Mouse (Mus musculus) heart, postnatal 0 days (tissue): ENCODE results near the gene Wnk2.

ENCODE experiments used
- CTCF ChIP-seq: IDR thresholded peaks from 2 replicates; pipeline ENCODE4 v1.5.1; 2016; ENCODE audit warnings: antibody characterized with exemption, control low read depth, low read depth
- EP300 ChIP-seq: IDR thresholded peaks from 2 replicates; pipeline ENCODE4 v1.6.1; 2016; ENCODE audit warnings: antibody characterized with exemption, low read depth

DNA sequence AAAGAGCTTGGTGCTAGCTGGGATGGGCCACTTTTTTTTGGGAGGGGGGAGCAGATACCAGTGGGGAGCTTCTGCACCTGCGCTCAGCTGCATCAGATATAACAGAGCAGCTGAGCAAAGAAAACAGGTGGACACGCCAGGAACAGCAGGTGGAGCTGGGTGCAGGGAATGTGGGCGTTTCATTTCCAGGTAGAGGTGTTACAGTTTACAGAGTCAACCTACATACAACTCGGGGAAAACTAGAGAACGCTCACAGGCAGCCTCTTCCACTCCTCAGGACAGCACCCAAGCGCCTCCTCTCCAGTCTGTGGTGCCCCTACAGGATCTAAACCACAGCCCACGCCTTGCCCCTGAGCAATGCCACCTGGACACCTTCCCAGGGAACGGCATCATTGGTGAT lies 35.2 kb downstream of the Wnk2 start:
- TF ChIP-seq EP300 (no peak), CTCF (no peak)
